Mouse (Mus musculus) intestine, embryonic 15.5 days (tissue): Measurements from ENCODE around the gene Gab3. TPM values are rescaled to one million over a fixed set of nuclear protein-coding genes. Genes with fewer than 3 reads are reported as not detected.

Source experiments
- polyA plus RNA-seq: library from polyadenylated mRNA; unstranded; fragments of >200 nt; fragmentation: Nextera tagmentation; extraction: Ambion mirVana; gene quantifications from 2 replicates; pipeline ENCODE4 v1.2.1, GENCODE M21; 2015

Gab3 gene
- polyA plus RNA-seq, 1 experiment from 2014 or later, result 2.7 TPM

Other genes starting within 250 kb of the Gab3 start
- gene Gm5936, start 248.3 kb downstream of the Gab3 start, polyA plus RNA-seq, result not detected in 2 replicates
- 134 and 158 TPM in 2 replicates for gene Dkc1, start 10.4 kb upstream of the Gab3 start, polyA plus RNA-seq
- gene Mpp1, start 45.6 kb upstream of the Gab3 start, polyA plus RNA-seq, result 97.2 and 104 TPM in 2 replicates
- not detected in 2 replicates for gene Smim9, start 78.3 kb upstream of the Gab3 start, polyA plus RNA-seq